Mouse (Mus musculus) left cerebral cortex, postnatal 25 days (tissue): ENCODE results near the gene Cd300c2. TPM values are rescaled to one million over a fixed set of nuclear protein-coding genes. Genes with fewer than 3 reads are reported as not detected.
"Not testable (repeated sequence)": the region's sequence is repeated elsewhere in the genome, so short reads cannot be mapped to it uniquely, and the experiment has no call there.

ENCODE experiments used
- DNase-seq, 2 experiments: peaks; one replicate each; pipeline ENCODE4 v3.0.0; 2022; ENCODE audit warnings: low spot score in 2 of 2, mixed read lengths in 1 of 2
- intact Hi-C: fragments of 180-260 bp; cut with DNase I; formaldehyde crosslinking; loops from one replicate; pipeline ENCODE4 v1.15.1; 2025
- total RNA-seq, 2 experiments: library from RNA; stranded (reverse); gene quantifications; 2 replicates each; pipeline ENCODE4 v1.2.3; 2021

Gene Cd300c2
- 1 to 10 TPM; 2.8 to 3.0 TPM for total RNA-seq

DNA sequence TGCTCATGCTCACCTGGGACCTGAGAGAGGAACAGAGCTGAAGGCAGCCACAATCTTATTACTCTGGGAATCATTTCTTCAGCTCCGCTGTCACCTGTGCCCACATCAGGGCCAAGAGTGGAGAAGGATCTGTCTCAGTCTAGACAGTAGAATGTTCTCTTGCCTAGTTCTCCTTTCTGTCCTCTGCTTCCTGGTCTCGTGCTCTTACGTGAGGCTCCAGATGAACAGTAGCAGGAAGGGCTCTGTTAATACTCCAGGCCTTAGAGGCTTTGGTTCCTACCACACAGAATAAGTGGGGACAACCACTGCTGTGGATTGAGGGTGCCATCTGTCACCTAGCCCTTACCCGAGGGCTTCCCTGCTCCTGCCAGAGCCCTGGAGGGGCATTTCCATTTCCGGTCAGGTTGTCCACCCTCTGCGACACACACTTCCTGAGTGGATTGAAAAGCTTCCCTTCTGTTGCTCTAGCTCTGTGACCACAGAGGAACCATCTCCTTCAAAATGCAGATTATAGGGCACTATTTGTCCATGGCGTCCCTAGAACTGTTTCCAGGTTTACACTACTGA is at the start of gene Cd300c2:
Gene Cd300c2, minus strand, starts transcription at position 407 of the 567 bp plus-strand sequence.
- peak in 1 of 2 experiments; percentile 2 for DNase-seq
- intact Hi-C loops: loop anchor here (2.0 kb wide), 1 partner anchor 41 kb away; no protein-coding TSS in a partner anchor

- DNase-seq: peak in 1 of 2 experiments; percentile 39
- intact Hi-C loops: loop anchor here (10.0 kb wide), 1 partner anchor 175 kb away; no protein-coding TSS in a partner anchor
Observed at GRCm38 (mm10) chr11:115049282-115049895, 47.7 kb upstream of the Cd300c2 start.

DNA sequence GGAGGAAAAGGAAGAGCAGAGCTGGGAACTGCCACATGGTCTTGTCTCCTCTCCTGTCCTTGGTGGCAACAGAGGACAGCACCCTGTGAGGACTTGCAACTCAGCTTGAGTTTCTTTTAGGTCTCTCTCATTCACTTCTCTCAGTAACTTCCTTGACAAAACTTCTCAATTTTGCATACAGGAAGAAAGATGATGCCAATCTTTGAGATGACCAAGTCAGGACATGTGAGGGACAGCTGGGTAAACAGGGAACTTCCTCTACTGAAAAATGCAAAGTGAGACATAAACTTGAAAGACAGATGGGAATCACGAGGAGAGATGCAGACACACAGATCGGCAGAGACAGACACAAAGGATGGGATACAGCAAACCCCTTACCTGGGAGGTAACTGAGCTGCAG is 46.6 kb upstream of the Cd300c2 start, which contains the start of gene Cd300ld3:
Gene Cd300ld3, minus strand, starts transcription at position 151 of the 400 bp plus-strand sequence.
- intact Hi-C loops: loop anchor here (10.0 kb wide), 1 partner anchor 173 kb away; no protein-coding TSS in a partner anchor
- DNase-seq: no peak

DNA sequence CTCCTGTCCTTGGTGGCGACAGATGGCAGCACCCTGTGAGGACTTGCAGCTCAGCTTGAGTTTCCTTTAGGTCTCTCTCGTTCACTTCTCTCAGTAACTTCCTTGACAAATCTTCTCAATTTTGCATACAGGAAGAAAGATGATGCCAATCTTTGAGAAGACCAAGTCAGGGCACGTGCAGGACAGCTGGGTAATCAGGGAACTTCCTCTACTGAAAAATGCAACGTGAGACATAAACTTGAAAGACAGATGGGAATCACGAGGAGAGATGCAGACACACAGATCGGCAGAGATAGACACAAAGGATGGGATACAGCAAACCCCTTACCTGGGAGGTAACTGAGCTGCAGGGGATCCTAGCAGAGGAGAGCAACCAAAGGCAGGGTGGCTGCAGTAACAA is 36.0 kb upstream of the Cd300c2 start, which contains the start of gene Cd300ld5:
Gene Cd300ld5, minus strand, starts transcription at position 101 of the 400 bp plus-strand sequence.
- intact Hi-C loops, DNase-seq: not testable (repeated sequence)

DNA sequence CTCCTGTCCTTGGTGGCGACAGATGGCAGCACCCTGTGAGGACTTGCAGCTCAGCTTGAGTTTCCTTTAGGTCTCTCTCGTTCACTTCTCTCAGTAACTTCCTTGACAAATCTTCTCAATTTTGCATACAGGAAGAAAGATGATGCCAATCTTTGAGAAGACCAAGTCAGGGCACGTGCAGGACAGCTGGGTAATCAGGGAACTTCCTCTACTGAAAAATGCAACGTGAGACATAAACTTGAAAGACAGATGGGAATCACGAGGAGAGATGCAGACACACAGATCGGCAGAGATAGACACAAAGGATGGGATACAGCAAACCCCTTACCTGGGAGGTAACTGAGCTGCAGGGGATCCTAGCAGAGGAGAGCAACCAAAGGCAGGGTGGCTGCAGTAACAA is 25.2 kb upstream of the Cd300c2 start, which contains the start of gene Cd300ld4:
Gene Cd300ld4, minus strand, starts transcription at position 101 of the 400 bp plus-strand sequence.
- DNase-seq, intact Hi-C loops: not testable (repeated sequence)

DNA sequence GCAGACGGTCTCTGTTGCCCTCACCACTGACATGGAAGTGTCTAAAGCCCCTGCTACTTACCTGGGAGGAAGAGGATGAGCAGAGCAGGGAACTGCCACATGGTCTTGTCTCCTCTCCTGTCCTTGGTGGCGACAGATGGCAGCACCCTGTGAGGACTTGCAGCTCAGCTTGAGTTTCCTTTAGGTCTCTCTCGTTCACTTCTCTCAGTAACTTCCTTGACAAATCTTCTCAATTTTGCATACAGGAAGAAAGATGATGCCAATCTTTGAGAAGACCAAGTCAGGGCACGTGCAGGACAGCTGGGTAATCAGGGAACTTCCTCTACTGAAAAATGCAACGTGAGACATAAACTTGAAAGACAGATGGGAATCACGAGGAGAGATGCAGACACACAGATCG is 14.4 kb upstream of the Cd300c2 start, which contains the start of gene Cd300ld2:
Gene Cd300ld2, minus strand, starts transcription at position 101 of the 400 bp plus-strand sequence.
- DNase-seq, intact Hi-C loops: not testable (repeated sequence)

GRCm38 (mm10) chr11:115004070-115004469 is 2.4 kb upstream of the Cd300c2 start:
- peak; percentile 4 to 9 for DNase-seq
- intact Hi-C loops: no loop called here

- DNase-seq: no peak
- intact Hi-C loops: loop anchor here (5.0 kb wide), 1 partner anchor 138 kb away; no protein-coding TSS in a partner anchor
Observed at GRCm38 (mm10) chr11:114989793-114990192, 11.9 kb downstream of the Cd300c2 start, which contains the start of gene Cd300ld. Gene Cd300ld, minus strand, starts transcription at chr11:114989922.

DNA sequence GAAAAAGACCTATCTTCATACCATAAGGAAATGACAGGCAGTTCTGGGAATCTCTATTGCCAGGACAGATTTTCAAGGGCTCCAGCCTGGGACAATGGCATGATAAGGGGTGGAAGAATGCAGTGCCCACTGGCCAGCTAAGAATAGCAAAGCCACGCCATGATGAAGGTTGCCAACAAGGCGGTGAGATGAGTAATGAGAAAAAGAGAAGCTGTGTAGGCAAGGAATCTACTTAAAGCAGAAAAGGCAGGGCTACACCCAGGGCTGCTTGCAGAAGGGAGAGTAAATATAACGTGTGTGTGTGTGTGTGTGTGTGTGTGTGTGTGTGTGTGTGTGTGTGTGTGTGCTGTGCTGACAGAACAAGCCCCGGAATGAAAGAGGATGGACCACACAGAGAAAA is 19.8 kb downstream of the Cd300c2 start:
- intact Hi-C loops: no loop called here
- peak in 1 of 2 experiments; percentile 69 for DNase-seq

GRCm38 (mm10) chr11:114972726-114973125 is 29.0 kb downstream of the Cd300c2 start:
- DNase-seq: no peak
- intact Hi-C loops: no loop called here

DNA sequence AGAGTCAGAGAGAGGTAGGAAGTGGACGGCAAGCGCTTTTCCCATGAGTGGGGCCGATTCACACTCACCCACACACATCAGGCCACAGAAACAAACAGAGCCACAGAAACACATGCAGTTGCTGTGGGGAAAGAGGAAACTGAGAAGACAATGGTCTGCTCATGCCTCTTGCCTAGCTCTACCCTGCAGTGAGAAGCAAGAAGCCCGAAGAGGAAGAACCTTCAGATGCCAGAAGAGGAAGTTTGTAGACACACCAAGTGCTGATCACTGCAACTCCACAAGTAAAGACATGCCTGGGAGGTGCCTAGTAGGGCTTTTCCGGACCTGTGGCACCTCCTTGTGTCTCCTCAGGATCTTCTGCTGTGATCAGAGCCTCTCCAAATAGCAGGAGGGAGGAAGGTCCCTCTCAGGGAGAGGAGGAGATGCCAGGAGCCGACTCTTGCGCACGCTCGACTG is 32.9 kb downstream of the Cd300c2 start, which contains the start of gene Cd300c:
Gene Cd300c, minus strand, starts transcription at position 406 of the 456 bp plus-strand sequence.
- intact Hi-C loops: no loop called here
- DNase-seq: peak; percentile 5 to 33

- intact Hi-C loops: no loop called here
- DNase-seq: peak in 1 of 2 experiments; percentile 5
Observed at GRCm38 (mm10) chr11:114965182-114965828, 36.4 kb downstream of the Cd300c2 start.

DNA sequence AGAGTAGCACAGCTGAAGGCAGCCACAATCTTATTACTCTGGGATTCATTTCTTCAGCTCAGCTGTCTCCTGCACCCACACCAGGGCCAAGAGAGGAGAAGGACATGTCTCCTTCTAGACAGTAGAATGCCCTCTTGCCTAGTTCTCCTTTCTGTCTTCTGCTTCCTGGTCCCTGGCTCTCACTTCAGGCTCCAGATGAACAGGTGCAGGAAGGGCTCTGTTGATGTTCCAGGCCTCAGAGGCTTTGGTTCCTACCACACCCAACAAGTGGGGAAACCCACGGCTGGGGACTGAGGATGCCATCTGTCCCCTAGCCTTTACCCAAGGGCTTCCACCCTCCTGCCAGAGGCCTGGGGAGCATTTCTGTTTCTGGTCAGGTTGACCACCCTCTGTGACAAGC is 41.3 kb downstream of the Cd300c2 start:
- intact Hi-C loops: loop anchor here (2.0 kb wide), 1 partner anchor 42 kb away; no protein-coding TSS in a partner anchor
- no peak for DNase-seq

Other genes starting within 250 kb of the Cd300c2 start
- 1 to 10 TPM; 4.8 to 5.3 TPM for gene Kif19a, start 236.5 kb downstream of the Cd300c2 start, total RNA-seq
- gene Btbd17, start 205.9 kb downstream of the Cd300c2 start, total RNA-seq: 10 to 100 TPM; 35.6 to 39.8 TPM
- not detected for gene Gpr142, start 203.0 kb downstream of the Cd300c2 start, total RNA-seq
- 1 to 10 TPM; 4.2 to 6.4 TPM for gene Gprc5c, start 150.7 kb downstream of the Cd300c2 start, total RNA-seq
- under 1 TPM; 0.37 to 0.55 TPM for gene Cd300a, start 111.8 kb downstream of the Cd300c2 start, total RNA-seq
- not detected for gene Cd300lb, start 67.5 kb downstream of the Cd300c2 start, total RNA-seq
- gene Cd300c, start 32.7 kb downstream of the Cd300c2 start, total RNA-seq: not detected
- not detected for gene Cd300ld, start 12.0 kb downstream of the Cd300c2 start, total RNA-seq
- gene Cd300ld2, start 14.3 kb upstream of the Cd300c2 start, total RNA-seq: not detected
- gene Cd300ld4, start 25.1 kb upstream of the Cd300c2 start, total RNA-seq: under 1 TPM in 1 of 2 experiments, not detected in 1; 0.55 TPM
- under 1 TPM; 0.55 to 0.60 TPM for gene Cd300ld5, start 35.9 kb upstream of the Cd300c2 start, total RNA-seq
- under 1 TPM in 1 of 2 experiments, not detected in 1; 0.60 TPM for gene Cd300ld3, start 46.5 kb upstream of the Cd300c2 start, total RNA-seq
- gene Cd300e, start 60.3 kb upstream of the Cd300c2 start, total RNA-seq: not detected
- under 1 TPM; 0.76 to 0.99 TPM for gene Rab37, start 89.6 kb upstream of the Cd300c2 start, total RNA-seq
- gene Cd300lf, start 132.1 kb upstream of the Cd300c2 start, total RNA-seq: under 1 TPM; 0.16 to 0.41 TPM
- gene Slc9a3r1, start 161.5 kb upstream of the Cd300c2 start, total RNA-seq: 10 to 100 TPM; 79.2 to 86.5 TPM
- 10 to 100 TPM; 15.8 to 18.2 TPM for gene Tmem104, start 185.6 kb upstream of the Cd300c2 start, total RNA-seq
- 10 to 100 TPM; 20.1 to 22.3 TPM for gene Nat9, start 186.0 kb upstream of the Cd300c2 start, total RNA-seq